Mouse (Mus musculus): Measurements from ENCODE around the gene Aaed1. TPM values are rescaled to one million over a fixed set of nuclear protein-coding genes. Genes with fewer than 3 reads are reported as not detected.

The Aaed1 gene
- polyA plus RNA-seq (2015; fragmentation: Nextera tagmentation; extraction: Ambion mirVana), result 55.0 and 63.0 TPM in 2 replicates

DNA sequence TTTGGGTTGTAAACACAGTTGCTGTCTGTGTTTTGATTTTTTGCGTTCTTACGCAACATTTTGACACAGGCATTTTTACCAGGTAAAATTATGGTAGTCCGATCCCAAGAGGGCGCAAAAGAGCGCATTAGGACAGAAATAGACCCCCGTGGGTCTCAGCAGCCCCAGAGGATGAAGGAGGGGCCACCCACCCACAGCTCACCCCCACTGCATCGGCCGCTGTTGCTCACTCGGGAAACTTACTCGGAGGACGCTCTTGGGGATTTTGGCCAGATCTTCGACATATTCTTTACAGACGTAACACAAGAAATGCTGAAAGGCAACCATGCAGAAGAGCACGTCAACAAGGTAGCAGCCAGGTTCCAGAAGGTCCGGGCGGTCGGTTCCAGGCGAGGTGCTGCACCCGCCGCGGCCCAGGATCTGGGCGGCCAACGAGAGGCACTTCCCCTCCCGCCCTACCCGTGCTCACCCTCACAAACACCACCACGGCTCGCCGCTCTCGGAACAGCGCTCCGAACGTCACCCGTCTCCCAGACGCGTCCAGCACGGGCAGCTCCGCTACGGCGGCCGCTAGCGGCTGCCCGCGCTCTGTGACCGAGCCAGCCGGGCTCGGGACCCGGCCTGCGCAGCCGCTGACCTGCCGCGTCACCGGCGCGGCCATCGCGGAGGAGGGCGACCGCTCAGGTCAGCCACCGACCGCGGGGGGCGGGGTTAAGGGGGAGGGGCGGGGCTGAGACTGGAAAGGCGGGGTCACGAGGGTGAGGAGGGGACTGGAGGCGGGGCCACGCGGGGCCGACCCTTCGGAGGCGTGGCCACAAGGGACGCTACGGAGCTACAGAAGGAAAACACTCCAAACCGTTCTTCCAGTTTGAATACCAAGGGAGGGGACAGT lies at the start of gene Aaed1:
TSS of gene Aaed1 (minus strand) at position 687 of the 892 bp plus-strand sequence.

DNA sequence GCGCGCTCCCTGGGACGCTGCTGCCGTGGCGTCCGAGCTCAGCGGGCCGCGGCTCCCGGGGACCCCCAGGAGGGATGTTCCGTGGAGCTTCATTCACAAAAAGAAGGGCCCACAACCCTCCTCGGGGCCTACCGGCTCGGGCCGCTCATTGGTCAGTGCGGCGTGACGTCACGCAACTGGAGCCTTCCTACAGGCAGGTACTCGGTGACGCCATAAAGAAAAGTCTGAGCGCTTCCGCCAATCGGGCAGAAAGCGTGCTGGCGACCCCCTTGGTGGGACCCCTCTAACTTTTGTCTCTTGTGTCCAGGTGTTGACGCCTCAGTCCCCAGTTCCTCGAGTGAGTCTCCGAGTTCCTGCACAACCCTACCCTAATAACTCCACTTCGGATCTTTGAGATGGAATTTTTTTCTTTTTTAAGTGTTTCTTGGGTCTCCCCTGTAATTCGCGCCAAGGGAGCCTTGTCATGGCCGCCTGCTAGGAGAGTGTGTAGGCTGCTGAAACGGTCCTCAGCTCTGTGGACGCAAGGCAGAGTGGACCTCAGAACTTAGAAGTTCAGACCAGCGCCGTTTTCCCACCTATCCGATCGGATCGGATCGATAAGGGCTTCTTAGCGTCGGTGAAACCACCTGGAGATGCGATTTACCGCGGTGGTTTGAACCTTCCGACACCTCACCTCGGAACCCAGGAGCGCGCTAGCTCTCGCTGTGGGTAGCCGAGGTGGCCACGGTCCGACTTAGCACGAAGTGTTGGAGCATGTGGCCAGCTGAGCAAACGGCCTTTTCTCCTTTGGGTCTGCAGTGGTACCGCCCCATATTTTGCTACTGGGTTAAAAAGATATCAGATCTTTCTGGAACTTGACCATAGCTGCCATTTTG lies 37.4 kb downstream of the Aaed1 start, which contains the start of gene Cdc14b:
TSS of gene Cdc14b (minus strand) at position 412 of the 875 bp plus-strand sequence.

Other genes with a start within 250 kb of the Aaed1 start
- not detected in 2 replicates for gene Hsd17b3, start 223.5 kb downstream of the Aaed1 start, polyA plus RNA-seq (2015; fragmentation: Nextera tagmentation; extraction: Ambion mirVana)
- gene Slc35d2, start 183.3 kb downstream of the Aaed1 start, polyA plus RNA-seq (2015; fragmentation: Nextera tagmentation; extraction: Ambion mirVana), result 6.7 and 10.1 TPM in 2 replicates
- gene Zfp367, start 159.5 kb downstream of the Aaed1 start, polyA plus RNA-seq (2015; fragmentation: Nextera tagmentation; extraction: Ambion mirVana), result 12.1 and 14.0 TPM in 2 replicates
- 23.9 and 26.1 TPM in 2 replicates for gene Habp4, start 150.9 kb downstream of the Aaed1 start, polyA plus RNA-seq (2015; fragmentation: Nextera tagmentation; extraction: Ambion mirVana)
- 2.8 and 3.7 TPM in 2 replicates for gene Cdc14b, start 37.4 kb downstream of the Aaed1 start, polyA plus RNA-seq (2015; fragmentation: Nextera tagmentation; extraction: Ambion mirVana)
- 286 and 313 TPM in 2 replicates for gene Ctsl, start 58.2 kb upstream of the Aaed1 start, polyA plus RNA-seq (2015; fragmentation: Nextera tagmentation; extraction: Ambion mirVana)
- gene Cdk20, start 119.6 kb upstream of the Aaed1 start, polyA plus RNA-seq (2015; fragmentation: Nextera tagmentation; extraction: Ambion mirVana), result 4.2 and 5.0 TPM in 2 replicates
- gene Fam240b, start 185.1 kb upstream of the Aaed1 start, polyA plus RNA-seq (2015; fragmentation: Nextera tagmentation; extraction: Ambion mirVana), result not detected in 2 replicates

Measured in adrenal gland, postnatal 0 days (tissue).